Comparison of ENCODE assay signal across 10 mouse cellular contexts in the genomic region with DNA sequence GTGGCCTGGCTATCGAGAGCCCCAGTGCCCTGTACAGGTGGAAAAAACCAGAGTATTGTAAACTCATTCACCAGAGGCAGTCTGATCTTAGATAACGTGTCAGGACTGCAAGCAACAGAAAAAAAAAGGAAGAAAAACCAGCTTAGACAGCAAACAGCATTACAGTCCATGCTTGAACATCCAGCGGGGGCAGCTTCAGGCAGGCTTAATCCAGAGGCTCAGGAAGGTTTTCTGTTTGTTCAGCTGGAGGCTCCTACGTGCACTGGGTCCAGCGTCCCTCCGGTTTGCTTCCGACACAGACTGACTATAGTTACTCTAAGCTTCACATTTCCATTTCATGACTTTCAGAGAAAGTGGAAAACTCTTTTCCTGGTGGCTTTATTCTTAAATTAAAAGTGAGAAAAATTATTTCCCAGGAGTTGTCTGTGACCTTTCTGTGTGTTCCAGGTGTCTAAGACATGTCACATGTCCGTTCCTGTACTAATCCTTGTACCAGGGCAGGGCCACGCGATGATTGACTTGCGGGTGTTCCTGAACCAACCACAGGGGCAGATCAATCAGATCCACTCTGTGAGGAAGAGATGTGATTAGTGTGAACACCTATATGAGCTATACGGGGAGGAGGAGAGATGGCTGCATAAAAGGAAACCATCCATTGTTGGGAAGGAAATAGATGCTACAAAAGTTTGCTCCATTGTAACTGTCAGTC.
A peak's percentile ranks its signal among the peaks of the same experiment; 100 is the strongest.
DNase-seq lines count a peak whose midpoint lies in the region; ATAC-seq and TF ChIP-seq lines count a peak whose summit lies in the region.
"Had no signal": no experiment of that assay in that cellular context is flagged by ENCODE, and none has a peak within 500 bp of the region (broad histone marks: within the 10 kb centered on the region; RNA-seq: fewer than 3 reads in every experiment).

No protein-coding gene starts in this region.

- H3K36me3 ChIP-seq in MEL (ENCODE audit: control insufficient read depth in 1 of 2, insufficient read depth in 2 of 2, low read length in 2 of 2): no peaks in the 10 kb centered on the region
- no peaks in the 10 kb centered on the region for H3K36me3 ChIP-seq in limb, embryonic 13.5 days
- H3K36me3 ChIP-seq: forebrain, embryonic 12.5 days had no signal

- no peak overlapping the region for H3K4me3 ChIP-seq in MEL (ENCODE audit: control insufficient read depth in 1 of 2, insufficient read depth in 1 of 2, low read depth in 2 of 2, low read length in 2 of 2)
- H3K4me3 ChIP-seq in limb, embryonic 13.5 days: no peak overlapping the region
- H3K4me3 ChIP-seq: forebrain, embryonic 12.5 days had no signal

- no peaks in the 10 kb centered on the region for H3K4me1 ChIP-seq in MEL (ENCODE audit: control insufficient read depth in 1 of 2, insufficient read depth in 2 of 2, low read length in 2 of 2)
- H3K4me1 ChIP-seq in limb, embryonic 13.5 days: peaks cover 9% of the 10 kb centered on the region

- no peak for ATAC-seq in limb, embryonic 13.5 days (ENCODE audit: low FRiP score, low read depth)
- no peak for ATAC-seq in megakaryocyte, adult 5-6 weeks (ENCODE audit: poor library complexity, severe bottlenecking)

- TF ChIP-seq RAD21 in MEL (IDR thresholded peaks at IDR 0.05; ENCODE audit: low read depth, low read length): no peak

- H3K27ac ChIP-seq in MEL (ENCODE audit: control insufficient read depth, low read depth, low read length): no peak overlapping the region
- peak overlapping the region; percentile 39; the same call in 1 of the 2 replicates for H3K27ac ChIP-seq in limb, embryonic 13.5 days
- H3K27ac ChIP-seq: forebrain, embryonic 12.5 days had no signal

- H3K27me3 ChIP-seq in MEL (ENCODE audit: control insufficient read depth in 1 of 2, insufficient read depth in 2 of 2, low read length in 2 of 2): no peaks in the 10 kb centered on the region; a peak in 1 of 4 replicates
- no peaks in the 10 kb centered on the region for H3K27me3 ChIP-seq in limb, embryonic 13.5 days
- H3K27me3 ChIP-seq: forebrain, embryonic 12.5 days had no signal

- no peaks in the 10 kb centered on the region for H3K9me3 ChIP-seq in MEL (replicated peaks; ENCODE audit: insufficient read depth, low read length)
- H3K9me3 ChIP-seq in limb, embryonic 13.5 days: no peaks in the 10 kb centered on the region
- H3K9me3 ChIP-seq: forebrain, embryonic 12.5 days had no signal

- no peak for TF ChIP-seq POLR2A in MEL (IDR thresholded peaks at IDR 0.05; ENCODE audit: control insufficient read depth in 1 of 2, insufficient read depth in 1 of 2, low read depth in 1 of 2, low read length in 2 of 2, poor library complexity in 1 of 2)

- H3K4me2 ChIP-seq in limb, embryonic 13.5 days (replicated peaks): no peak overlapping the region
- H3K4me2 ChIP-seq: forebrain, embryonic 12.5 days had no signal

- 43% methylated on average over 12 of the region's 12 CpGs for WGBS in limb, embryonic 13.5 days

- peak; percentile 3 for DNase-seq in MEL (ENCODE audit: low read depth, low spot score)
- DNase-seq in embryo, embryonic 10 days (ENCODE audit: low spot score): peak; percentile 63
- DNase-seq in kidney, adult 11 months: peak; percentile 22
- DNase-seq in adrenal gland, postnatal 10 days: no peak
- DNase-seq in thymus, postnatal 0 days (ENCODE audit: low spot score): no peak
- DNase-seq: cerebellum, adult 18-20 months; heart, adult 11 months had no signal

- no peak for TF ChIP-seq CTCF in MEL (IDR thresholded peaks at IDR 0.05 in 2 of 3, conservative IDR thresholded peaks at IDR 0.05 in 1 of 3; ENCODE audit: control insufficient read depth in 1 of 3, insufficient read depth in 1 of 3, low read depth in 2 of 3, low read length in 3 of 3, poor library complexity in 1 of 3, severe bottlenecking in 1 of 3)

- no peaks in the 10 kb centered on the region for H3K79me2 ChIP-seq in MEL (ENCODE audit: control insufficient read depth, insufficient read depth, low read length, poor library complexity)

- no peak overlapping the region for H3K9ac ChIP-seq in MEL (ENCODE audit: control insufficient read depth, low read depth, low read length, poor library complexity, severe bottlenecking)
- no peak overlapping the region for H3K9ac ChIP-seq in limb, embryonic 13.5 days
- H3K9ac ChIP-seq: forebrain, embryonic 12.5 days had no signal

- no peak for TF ChIP-seq EP300 in MEL (IDR thresholded peaks at IDR 0.05; ENCODE audit: low read depth in 1 of 2, low read length in 2 of 2)

TF ChIP-seq in MEL, 35 proteins besides CTCF, POLR2A, EP300 and RAD21:
- TF ChIP-seq KAT2A (conservative IDR thresholded peaks at IDR 0.05; ENCODE audit: low read depth, low read length): no peak
- TF ChIP-seq MAFK (IDR thresholded peaks at IDR 0.05; ENCODE audit: borderline replicate concordance, low read depth, low read length): no peak
- no peak for TF ChIP-seq USF2 (IDR thresholded peaks at IDR 0.05; ENCODE audit: borderline replicate concordance in 1 of 2, insufficient read depth in 1 of 2, low read depth in 1 of 2, low read length in 2 of 2)
- TF ChIP-seq ELF1 (IDR thresholded peaks at IDR 0.05; ENCODE audit: low read depth, low read length): no peak
- no peak for TF ChIP-seq POLR2AphosphoS5 (IDR thresholded peaks at IDR 0.05; ENCODE audit: borderline replicate concordance, low read depth, low read length)
- TF ChIP-seq ZKSCAN1 (IDR thresholded peaks at IDR 0.05; ENCODE audit: low read depth, low read length): no peak

Comparison
In these comparisons a context has a peak if more than half of its experiments do, and no peak if none do; other contexts are left out.
1. DNase-seq: peak in MEL (single experiment), embryo, embryonic 10 days (single experiment) and kidney, adult 11 months (single experiment); none in adrenal gland, postnatal 10 days (single experiment) and thymus, postnatal 0 days (single experiment).